Mouse (Mus musculus) right cerebral cortex, postnatal 14 days (tissue): Measurements from ENCODE around the gene Dock1.

Experiments used
- DNase-seq: peaks from one replicate; pipeline ENCODE4 v3.0.0; 2022

Dock1 gene

GRCm38 (mm10) chr7:134757605-134758004 lies 87.2 kb downstream of the Dock1 start:
- no peak for DNase-seq

GRCm38 (mm10) chr7:134761799-134762198 lies 91.3 kb downstream of the Dock1 start:
- no peak for DNase-seq

GRCm38 (mm10) chr7:134765130-134765529 lies 94.7 kb downstream of the Dock1 start:
- DNase-seq, result no peak

GRCm38 (mm10) chr7:134771314-134771713 lies 100.9 kb downstream of the Dock1 start:
- no peak for DNase-seq

GRCm38 (mm10) chr7:134772363-134772762 lies 101.9 kb downstream of the Dock1 start:
- no peak for DNase-seq

GRCm38 (mm10) chr7:134772867-134773590 lies 102.6 kb downstream of the Dock1 start:
- no peak for DNase-seq

GRCm38 (mm10) chr7:134773761-134774415 lies 103.4 kb downstream of the Dock1 start:
- DNase-seq, result no peak

GRCm38 (mm10) chr7:134774468-134775162 lies 104.2 kb downstream of the Dock1 start:
- peak; percentile 34 for DNase-seq

- DNase-seq, result peak; percentile 62
These were observed 105.2 kb downstream of the Dock1 start for GRCm38 (mm10) chr7:134775671-134776070.

GRCm38 (mm10) chr7:134776306-134776705 lies 105.9 kb downstream of the Dock1 start:
- DNase-seq, result no peak

- DNase-seq, result no peak
These were observed 109.3 kb downstream of the Dock1 start for GRCm38 (mm10) chr7:134779761-134780160.

- DNase-seq, result no peak
These were observed 116.7 kb downstream of the Dock1 start for GRCm38 (mm10) chr7:134787110-134787509.

- DNase-seq, result no peak
These were observed 124.4 kb downstream of the Dock1 start for GRCm38 (mm10) chr7:134794889-134795288.

GRCm38 (mm10) chr7:134800079-134800478 lies 129.6 kb downstream of the Dock1 start:
- no peak for DNase-seq

- no peak for DNase-seq
These were observed 134.0 kb downstream of the Dock1 start for GRCm38 (mm10) chr7:134804422-134804821.

GRCm38 (mm10) chr7:134806799-134807198 lies 136.3 kb downstream of the Dock1 start:
- DNase-seq, result no peak

GRCm38 (mm10) chr7:134808406-134808805 lies 138.0 kb downstream of the Dock1 start:
- no peak for DNase-seq

GRCm38 (mm10) chr7:134809241-134809975 lies 139.0 kb downstream of the Dock1 start:
- no peak for DNase-seq

- no peak for DNase-seq
These were observed 148.0 kb downstream of the Dock1 start for GRCm38 (mm10) chr7:134818471-134818870.

- no peak for DNase-seq
These were observed 150.8 kb downstream of the Dock1 start for GRCm38 (mm10) chr7:134821264-134821663.

GRCm38 (mm10) chr7:134822006-134822405 lies 151.6 kb downstream of the Dock1 start:
- DNase-seq, result no peak

- DNase-seq, result no peak
These were observed 153.4 kb downstream of the Dock1 start for GRCm38 (mm10) chr7:134823891-134824290.

GRCm38 (mm10) chr7:134840066-134840465 lies 169.6 kb downstream of the Dock1 start:
- DNase-seq, result no peak
